ENCODE assay signal across 8 mouse cellular contexts in genomic region chr3:40847018-40847417, GRCm38 (mm10). TPM values are rescaled to one million over a fixed set of nuclear protein-coding genes. Genes with fewer than 3 reads are reported as not detected.
DNase-seq lines count a peak whose midpoint lies in the region; ATAC-seq lines count a peak whose summit lies in the region.
"Not testable (repeated sequence)": the region's sequence is repeated elsewhere in the genome, so short reads cannot be mapped to it uniquely, and the experiment has no call there.

No protein-coding gene starts in this region.

- DNase-seq in R1 (ENCODE audit: low read depth, low spot score) = peak; percentile 34
- peak; percentile 82 to 84 for DNase-seq in cerebellum, postnatal 14 days
- peak; percentile 45 to 51 for DNase-seq in frontal cortex, postnatal 36 days (ENCODE audit: low spot score in 2 of 2)
- DNase-seq in left cerebral cortex, postnatal 14 days (ENCODE audit: low spot score in 2 of 2) = peak; percentile 38 to 43
- peak; percentile 68 for DNase-seq in right cerebral cortex, postnatal 10 days (ENCODE audit: low spot score in 2 of 2)
- DNase-seq in urinary bladder, postnatal 14 days (ENCODE audit: low spot score) = peak; percentile 30

- not testable (repeated sequence) for H3K9me3 ChIP-seq in hindbrain, embryonic 16.5 days (ENCODE audit: control insufficient read depth, low read length)

- peak overlapping the region; percentile 52 for H3K4me3 ChIP-seq in hindbrain, embryonic 16.5 days (ENCODE audit: low read length)

- H3K4me2 ChIP-seq in hindbrain, embryonic 16.5 days (ENCODE audit: low read length) = peak overlapping the region; percentile 59

- H3K27ac ChIP-seq in hindbrain, embryonic 16.5 days (ENCODE audit: low read depth, low read length) = peak overlapping the region; percentile 66; the same call in 1 of the 2 replicates

- intact Hi-C loops in left cerebral cortex, postnatal 14 days (cut with DNase I) = loop anchor here (10.0 kb wide), 1 partner anchor 48 kb away; no protein-coding TSS in a partner anchor

- H3K27me3 ChIP-seq in hindbrain, embryonic 16.5 days (replicated peaks; ENCODE audit: control insufficient read depth, insufficient read depth, low read length) = not testable (repeated sequence)

- H3K36me3 ChIP-seq in hindbrain, embryonic 16.5 days (ENCODE audit: control insufficient read depth, insufficient read depth, low read length) = not testable (repeated sequence)

- peak overlapping the region; percentile 66 for H3K9ac ChIP-seq in hindbrain, embryonic 16.5 days (ENCODE audit: low read depth, low read length)

- not testable (repeated sequence) for H3K4me1 ChIP-seq in hindbrain, embryonic 16.5 days (ENCODE audit: control insufficient read depth, insufficient read depth, low read depth, low read length)

- ATAC-seq in hindbrain, embryonic 16.5 days = not testable (repeated sequence)
- ATAC-seq in megakaryocyte progenitor cell, adult 5-6 weeks (replicated peaks; ENCODE audit: poor library complexity) = peak; percentile 56

- WGBS in hindbrain, embryonic 16.5 days = under 1% methylated on average over 14 of the region's 21 CpGs

RNA-seq across cellular contexts. Expression of gene Abhd18, which starts 0.2 kb away (rescaled TPM):
- polyA plus RNA-seq in hindbrain, embryonic 16.5 days (2015; fragmentation: Nextera tagmentation; extraction: Ambion mirVana) = 11.2 and 12.7 TPM in 2 replicates
- total RNA-seq in left cerebral cortex, postnatal 14 days (2021) = 10 to 100 TPM; 11.3 to 14.8 TPM
- total RNA-seq in megakaryocyte progenitor cell, adult 5-6 weeks (2015) = 4.7 and 6.5 TPM in 2 replicates
- total RNA-seq in megakaryocyte progenitor cell, adult 5-6 weeks (2017) = 3.9 and 7.4 TPM in 2 replicates

RNA-seq across cellular contexts. Expression of gene Mfsd8, which starts 0.3 kb away (rescaled TPM):
- 10.7 and 11.1 TPM in 2 replicates for polyA plus RNA-seq in hindbrain, embryonic 16.5 days (2015; fragmentation: Nextera tagmentation; extraction: Ambion mirVana)
- 10 to 100 TPM; 18.3 to 19.5 TPM for total RNA-seq in left cerebral cortex, postnatal 14 days (2021)
- 9.2 and 12.9 TPM in 2 replicates for total RNA-seq in megakaryocyte progenitor cell, adult 5-6 weeks (2015)
- 4.2 and 6.5 TPM in 2 replicates for total RNA-seq in megakaryocyte progenitor cell, adult 5-6 weeks (2017)

RNA-seq across cellular contexts. Expression of gene Plk4, which starts 47.2 kb away (rescaled TPM):
- 14.3 and 15.4 TPM in 2 replicates for polyA plus RNA-seq in hindbrain, embryonic 16.5 days (2015; fragmentation: Nextera tagmentation; extraction: Ambion mirVana)
- total RNA-seq in left cerebral cortex, postnatal 14 days (2021) = 1 to 10 TPM; 3.1 to 4.5 TPM
- total RNA-seq in megakaryocyte progenitor cell, adult 5-6 weeks (2015) = 76.6 and 80.1 TPM in 2 replicates
- total RNA-seq in megakaryocyte progenitor cell, adult 5-6 weeks (2017) = 76.3 and 107 TPM in 2 replicates

RNA-seq across cellular contexts. Expression of gene 1700034I23Rik, which starts 55.3 kb away (rescaled TPM):
- 0.20 and 0.27 TPM in 2 replicates for polyA plus RNA-seq in hindbrain, embryonic 16.5 days (2015; fragmentation: Nextera tagmentation; extraction: Ambion mirVana)
- total RNA-seq in left cerebral cortex, postnatal 14 days (2021) = under 1 TPM in 1 of 2 experiments, not detected in 1; 0.15 TPM
- total RNA-seq in megakaryocyte progenitor cell, adult 5-6 weeks (2015) = not detected in 2 replicates
- total RNA-seq in megakaryocyte progenitor cell, adult 5-6 weeks (2017) = not detected in 2 replicates

Comparison
In these comparisons a context has a peak if more than half of its experiments do, and no peak if none do; other contexts are left out.
1. DNase-seq: peak in every context shown above with its lines; median percentile 83 in cerebellum, postnatal 14 days; 68 in right cerebral cortex, postnatal 10 days; 48 in frontal cortex, postnatal 36 days; 40 in left cerebral cortex, postnatal 14 days; 34 in R1; 30 in urinary bladder, postnatal 14 days.
2. RNA of gene Plk4, which starts 47.2 kb away (total RNA-seq): 76.3 to 107 TPM in megakaryocyte progenitor cell, adult 5-6 weeks; 3.1 to 4.5 TPM in left cerebral cortex, postnatal 14 days; every median in the first group is over 10 times any median in the second.